Mouse (Mus musculus): Measurements from ENCODE around the gene Prr23a3. TPM values are rescaled to one million over a fixed set of nuclear protein-coding genes. Genes with fewer than 3 reads are reported as not detected.

The Prr23a3 gene
- polyA plus RNA-seq (2014; fragmentation: Nextera tagmentation; extraction: Ambion mirVana), result not detected in 2 replicates

GRCm38 (mm10) chr9:98864571-98864970 is at the start of gene Prr23a3:
Prr23a3 (plus strand) TSS chr9:98864767.
- WGBS, result 54% methylated on average over 22 of the region's 22 CpGs
- no peak within 1 kb of the TSS for H3K4me3 ChIP-seq (ENCODE audit: low read depth, low read length)
- H3K9ac ChIP-seq (ENCODE audit: low read length), result no peak within 1 kb of the TSS
- H3K9me3 ChIP-seq (ENCODE audit: control insufficient read depth, low read length), result no peaks in the 10 kb centered on the region
- DNase-seq (ENCODE audit: low spot score), result no peak
- H3K27me3 ChIP-seq (replicated peaks; ENCODE audit: control insufficient read depth, insufficient read depth, low read length), result no peaks in the 10 kb centered on the region
- H3K4me1 ChIP-seq (replicated peaks; ENCODE audit: control insufficient read depth, insufficient read depth, low read length), result no peaks in the 10 kb centered on the region
- no peaks in the 10 kb centered on the region for H3K36me3 ChIP-seq (ENCODE audit: control insufficient read depth, insufficient read depth, low read length)
- H3K27ac ChIP-seq (ENCODE audit: low read depth), result no peak within 1 kb of the TSS
- H3K4me2 ChIP-seq (ENCODE audit: low read length), result no peak within 1 kb of the TSS
- no peak for ATAC-seq (replicated peaks; ENCODE audit: low FRiP score, low TSS enrichment, low read depth)

- Histone ChIP-seq H3K9ac (ENCODE audit: low read length) (no peak overlapping the region), H3K4me1 (replicated peaks; ENCODE audit: control insufficient read depth, insufficient read depth, low read length) (no peaks in the 10 kb centered on the region), H3K9me3 (ENCODE audit: control insufficient read depth, low read length) (no peaks in the 10 kb centered on the region), H3K4me3 (ENCODE audit: low read depth, low read length) (no peak overlapping the region), H3K36me3 (ENCODE audit: control insufficient read depth, insufficient read depth, low read length) (no peaks in the 10 kb centered on the region), H3K27ac (ENCODE audit: low read depth) (no peak overlapping the region), H3K4me2 (ENCODE audit: low read length) (no peak overlapping the region), H3K27me3 (replicated peaks; ENCODE audit: control insufficient read depth, insufficient read depth, low read length) (no peaks in the 10 kb centered on the region)
- peak; percentile 13 for DNase-seq (ENCODE audit: low spot score)
- ATAC-seq (replicated peaks; ENCODE audit: low FRiP score, low TSS enrichment, low read depth), result no peak
- WGBS, result 64% methylated on average over 3 of the region's 3 CpGs
Measured at GRCm38 (mm10) chr9:98816066-98816465, 48.5 kb upstream of the Prr23a3 start.

- Histone ChIP-seq H3K4me3 (ENCODE audit: low read depth, low read length) (no peak overlapping the region), H3K9ac (ENCODE audit: low read length) (no peak overlapping the region), H3K9me3 (ENCODE audit: control insufficient read depth, low read length) (no peaks in the 10 kb centered on the region), H3K4me2 (ENCODE audit: low read length) (no peak overlapping the region), H3K27me3 (replicated peaks; ENCODE audit: control insufficient read depth, insufficient read depth, low read length) (no peaks in the 10 kb centered on the region), H3K4me1 (replicated peaks; ENCODE audit: control insufficient read depth, insufficient read depth, low read length) (no peaks in the 10 kb centered on the region), H3K36me3 (ENCODE audit: control insufficient read depth, insufficient read depth, low read length) (no peaks in the 10 kb centered on the region), H3K27ac (ENCODE audit: low read depth) (no peak overlapping the region)
- WGBS, result 86% methylated on average over 7 of the region's 7 CpGs
- no peak for ATAC-seq (replicated peaks; ENCODE audit: low FRiP score, low TSS enrichment, low read depth)
- DNase-seq (ENCODE audit: low spot score), result peak; percentile 34
Measured at GRCm38 (mm10) chr9:98817592-98817991, 47.0 kb upstream of the Prr23a3 start.

GRCm38 (mm10) chr9:98818971-98819370 is 45.6 kb upstream of the Prr23a3 start:
- H3K27me3 ChIP-seq (replicated peaks; ENCODE audit: control insufficient read depth, insufficient read depth, low read length), result no peaks in the 10 kb centered on the region
- WGBS, result 74% methylated on average over 5 of the region's 5 CpGs
- ATAC-seq (replicated peaks; ENCODE audit: low FRiP score, low TSS enrichment, low read depth) (no peak), DNase-seq (ENCODE audit: low spot score) (peak; percentile 18)
- no peak overlapping the region for H3K4me3 ChIP-seq (ENCODE audit: low read depth, low read length)
- no peaks in the 10 kb centered on the region for H3K9me3 ChIP-seq (ENCODE audit: control insufficient read depth, low read length)
- H3K9ac ChIP-seq (ENCODE audit: low read length), result no peak overlapping the region
- H3K27ac ChIP-seq (ENCODE audit: low read depth), result no peak overlapping the region
- no peaks in the 10 kb centered on the region for H3K4me1 ChIP-seq (replicated peaks; ENCODE audit: control insufficient read depth, insufficient read depth, low read length)
- no peak overlapping the region for H3K4me2 ChIP-seq (ENCODE audit: low read length)
- no peaks in the 10 kb centered on the region for H3K36me3 ChIP-seq (ENCODE audit: control insufficient read depth, insufficient read depth, low read length)

GRCm38 (mm10) chr9:98819481-98819880 is 45.1 kb upstream of the Prr23a3 start:
- Histone ChIP-seq H3K9me3 (ENCODE audit: control insufficient read depth, low read length) (no peaks in the 10 kb centered on the region), H3K27me3 (replicated peaks; ENCODE audit: control insufficient read depth, insufficient read depth, low read length) (no peaks in the 10 kb centered on the region), H3K4me2 (ENCODE audit: low read length) (no peak overlapping the region), H3K27ac (ENCODE audit: low read depth) (no peak overlapping the region), H3K4me3 (ENCODE audit: low read depth, low read length) (no peak overlapping the region), H3K36me3 (ENCODE audit: control insufficient read depth, insufficient read depth, low read length) (no peaks in the 10 kb centered on the region), H3K4me1 (replicated peaks; ENCODE audit: control insufficient read depth, insufficient read depth, low read length) (no peaks in the 10 kb centered on the region), H3K9ac (ENCODE audit: low read length) (no peak overlapping the region)
- DNase-seq (ENCODE audit: low spot score), result no peak
- 81% methylated on average over 2 of the region's 2 CpGs for WGBS
- no peak for ATAC-seq (replicated peaks; ENCODE audit: low FRiP score, low TSS enrichment, low read depth)

GRCm38 (mm10) chr9:98820461-98820860 is 44.1 kb upstream of the Prr23a3 start:
- no peak for ATAC-seq (replicated peaks; ENCODE audit: low FRiP score, low TSS enrichment, low read depth)
- Histone ChIP-seq H3K9me3 (ENCODE audit: control insufficient read depth, low read length) (no peaks in the 10 kb centered on the region), H3K36me3 (ENCODE audit: control insufficient read depth, insufficient read depth, low read length) (no peaks in the 10 kb centered on the region), H3K4me3 (ENCODE audit: low read depth, low read length) (no peak overlapping the region), H3K4me1 (replicated peaks; ENCODE audit: control insufficient read depth, insufficient read depth, low read length) (no peaks in the 10 kb centered on the region), H3K27ac (ENCODE audit: low read depth) (no peak overlapping the region), H3K4me2 (ENCODE audit: low read length) (no peak overlapping the region), H3K9ac (ENCODE audit: low read length) (no peak overlapping the region), H3K27me3 (replicated peaks; ENCODE audit: control insufficient read depth, insufficient read depth, low read length) (no peaks in the 10 kb centered on the region)
- WGBS, result 85% methylated on average over 4 of the region's 4 CpGs
- peak; percentile 27 for DNase-seq (ENCODE audit: low spot score)

- Histone ChIP-seq H3K9ac (ENCODE audit: low read length) (no peak overlapping the region), H3K27ac (ENCODE audit: low read depth) (no peak overlapping the region), H3K36me3 (ENCODE audit: control insufficient read depth, insufficient read depth, low read length) (no peaks in the 10 kb centered on the region), H3K9me3 (ENCODE audit: control insufficient read depth, low read length) (no peaks in the 10 kb centered on the region), H3K4me3 (ENCODE audit: low read depth, low read length) (no peak overlapping the region), H3K4me1 (replicated peaks; ENCODE audit: control insufficient read depth, insufficient read depth, low read length) (no peaks in the 10 kb centered on the region), H3K4me2 (ENCODE audit: low read length) (no peak overlapping the region), H3K27me3 (replicated peaks; ENCODE audit: control insufficient read depth, insufficient read depth, low read length) (no peaks in the 10 kb centered on the region)
- no peak for ATAC-seq (replicated peaks; ENCODE audit: low FRiP score, low TSS enrichment, low read depth)
- DNase-seq (ENCODE audit: low spot score), result peak; percentile 28
Measured at GRCm38 (mm10) chr9:98821067-98821466, 43.5 kb upstream of the Prr23a3 start.

- no peaks in the 10 kb centered on the region for H3K27me3 ChIP-seq (replicated peaks; ENCODE audit: control insufficient read depth, insufficient read depth, low read length)
- H3K9ac ChIP-seq (ENCODE audit: low read length), result no peak overlapping the region
- no peak overlapping the region for H3K4me3 ChIP-seq (ENCODE audit: low read depth, low read length)
- 89% methylated on average over 7 of the region's 7 CpGs for WGBS
- H3K9me3 ChIP-seq (ENCODE audit: control insufficient read depth, low read length), result no peaks in the 10 kb centered on the region
- DNase-seq (ENCODE audit: low spot score) (peak; percentile 27), ATAC-seq (replicated peaks; ENCODE audit: low FRiP score, low TSS enrichment, low read depth) (no peak)
- H3K27ac ChIP-seq (ENCODE audit: low read depth), result no peak overlapping the region
- H3K4me1 ChIP-seq (replicated peaks; ENCODE audit: control insufficient read depth, insufficient read depth, low read length), result no peaks in the 10 kb centered on the region
- no peak overlapping the region for H3K4me2 ChIP-seq (ENCODE audit: low read length)
- H3K36me3 ChIP-seq (ENCODE audit: control insufficient read depth, insufficient read depth, low read length), result no peaks in the 10 kb centered on the region
Measured at GRCm38 (mm10) chr9:98823805-98824204, 40.8 kb upstream of the Prr23a3 start.

GRCm38 (mm10) chr9:98829508-98829907 is 35.1 kb upstream of the Prr23a3 start:
- no peaks in the 10 kb centered on the region for H3K36me3 ChIP-seq (ENCODE audit: control insufficient read depth, insufficient read depth, low read length)
- H3K4me1 ChIP-seq (replicated peaks; ENCODE audit: control insufficient read depth, insufficient read depth, low read length), result no peaks in the 10 kb centered on the region
- 50% methylated on average over 5 of the region's 5 CpGs for WGBS
- no peaks in the 10 kb centered on the region for H3K9me3 ChIP-seq (ENCODE audit: control insufficient read depth, low read length)
- DNase-seq (ENCODE audit: low spot score), result no peak
- no peaks in the 10 kb centered on the region for H3K27me3 ChIP-seq (replicated peaks; ENCODE audit: control insufficient read depth, insufficient read depth, low read length)
- H3K4me2 ChIP-seq (ENCODE audit: low read length), result no peak overlapping the region
- ATAC-seq (replicated peaks; ENCODE audit: low FRiP score, low TSS enrichment, low read depth), result no peak
- H3K9ac ChIP-seq (ENCODE audit: low read length), result no peak overlapping the region
- no peak overlapping the region for H3K27ac ChIP-seq (ENCODE audit: low read depth)
- H3K4me3 ChIP-seq (ENCODE audit: low read depth, low read length), result no peak overlapping the region

Measured in intestine, embryonic 14.5 days (tissue).